Mouse (Mus musculus) layer of hippocampus, postnatal 10 days (tissue): ENCODE results near the gene Cyp4f37. TPM values are rescaled to one million over a fixed set of nuclear protein-coding genes. Genes with fewer than 3 reads are reported as not detected.

Experiments
- DNase-seq, 2 experiments: peaks; one replicate each; pipeline ENCODE4 v3.0.0; 2021; ENCODE audit warnings: low spot score in 2 of 2
- total RNA-seq, 2 experiments: library from RNA; stranded (reverse); gene quantifications; 2 replicates each; pipeline ENCODE4 v1.2.3; 2021

Gene Cyp4f37
- total RNA-seq, 2 experiments from 2014 or later = not detected

DNA sequence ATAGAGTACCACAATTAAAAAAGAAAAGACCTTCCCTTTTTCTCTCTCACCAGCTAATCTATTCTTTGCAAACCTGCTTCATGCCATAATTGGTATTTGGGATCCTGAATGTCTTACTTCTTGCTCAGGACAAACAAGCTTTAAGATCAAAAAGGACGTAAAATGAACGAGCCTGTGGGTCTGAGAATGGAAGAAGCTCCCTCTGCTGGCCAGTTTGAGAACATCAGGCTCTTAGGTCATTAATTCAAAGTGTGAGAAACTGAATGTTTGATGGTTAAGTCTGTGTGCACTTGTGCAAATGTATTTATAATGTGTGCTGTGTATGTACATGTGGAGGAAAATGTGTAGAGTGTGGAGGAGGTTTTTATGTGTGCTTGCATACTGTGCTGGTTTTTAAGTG, 59.3 kb downstream of the Cyp4f37 start:
- DNase-seq = peak; percentile 59 to 61

GRCm38 (mm10) chr17:32685048-32685750, 64.1 kb downstream of the Cyp4f37 start, which contains the start of gene Cyp4f15:
TSS of gene Cyp4f15 (plus strand) at chr17:32685627.
- DNase-seq = peak; percentile 62 to 69

Other genes with a start within 250 kb of the Cyp4f37 start
- 10 to 100 TPM; 84.1 to 92.5 TPM for gene Wiz, start 231.9 kb upstream of the Cyp4f37 start, total RNA-seq
- gene Rasal3, start 217.7 kb upstream of the Cyp4f37 start, total RNA-seq = 1 to 10 TPM; 3.2 to 3.6 TPM
- not detected for gene Pglyrp2, start 197.1 kb upstream of the Cyp4f37 start, total RNA-seq
- gene Cyp4f39, start 168.6 kb upstream of the Cyp4f37 start, total RNA-seq = not detected
- gene Cyp4f17, start 115.3 kb upstream of the Cyp4f37 start, total RNA-seq = 1 to 10 TPM; 4.9 TPM
- gene Cyp4f16, start 84.8 kb upstream of the Cyp4f37 start, total RNA-seq = 1 to 10 TPM; 8.5 to 8.7 TPM
- gene Cyp4f40, start 37.6 kb downstream of the Cyp4f37 start, total RNA-seq = not detected
- 1 to 10 TPM; 4.4 to 5.5 TPM for gene Cyp4f15, start 64.3 kb downstream of the Cyp4f37 start, total RNA-seq
- gene Zfp871, start 167.0 kb downstream of the Cyp4f37 start, total RNA-seq = 10 to 100 TPM; 74.7 to 79.8 TPM
- gene Zfp811, start 188.6 kb downstream of the Cyp4f37 start, total RNA-seq = 10 to 100 TPM; 10.3 to 11.2 TPM
- 10 to 100 TPM; 23.7 to 27.0 TPM for gene Zfp799, start 209.0 kb downstream of the Cyp4f37 start, total RNA-seq